Comparison of ENCODE assay signal across 12 mouse cellular contexts in the genomic region with DNA sequence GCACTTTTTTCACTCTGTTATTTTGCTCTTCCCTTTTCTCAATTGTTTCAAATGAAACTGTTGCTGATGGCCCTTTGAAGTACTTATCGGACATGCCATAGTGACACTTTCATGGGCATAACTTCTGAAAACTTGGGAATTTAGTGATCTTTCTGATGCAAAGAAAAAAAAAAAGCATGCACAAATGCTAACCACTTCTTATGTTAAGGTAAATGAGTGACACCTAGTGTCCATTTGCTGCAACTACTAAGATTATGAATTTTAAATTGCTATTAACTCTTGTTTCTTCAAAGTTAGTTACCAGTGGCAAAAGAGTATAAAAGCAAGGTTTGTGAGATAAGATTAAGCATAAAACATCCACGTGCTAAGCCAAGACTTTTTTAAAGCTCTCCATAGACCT. TPM values are rescaled to one million over a fixed set of nuclear protein-coding genes. Genes with fewer than 3 reads are reported as not detected.
DNase-seq lines count a peak whose midpoint lies in the region; ATAC-seq and TF ChIP-seq lines count a peak whose summit lies in the region.
"Had no signal": no experiment of that assay in that cellular context is flagged by ENCODE, and none has a peak within 500 bp of the region (broad histone marks: within the 10 kb centered on the region; RNA-seq: fewer than 3 reads in every experiment).

No protein-coding gene starts in this region.

- H3K4me1 ChIP-seq in embryonic facial prominence, embryonic 11.5 days (ENCODE audit: control insufficient read depth, insufficient read depth, low read length), result no peaks in the 10 kb centered on the region
- H3K4me1 ChIP-seq in embryonic facial prominence, embryonic 10.5 days, result no peaks in the 10 kb centered on the region
- H3K4me1 ChIP-seq in liver, adult 2 months (ENCODE audit: control insufficient read depth, insufficient read depth, low read length), result no peaks in the 10 kb centered on the region
- H3K4me1 ChIP-seq in liver, embryonic 11.5 days (replicated peaks; ENCODE audit: control insufficient read depth, insufficient read depth, low read length), result no peaks in the 10 kb centered on the region

- no peak overlapping the region for H3K9ac ChIP-seq in embryonic facial prominence, embryonic 11.5 days (replicated peaks; ENCODE audit: low read length)
- no peak overlapping the region for H3K9ac ChIP-seq in liver, adult 2 months (ENCODE audit: low read depth, low read length)
- no peak overlapping the region for H3K9ac ChIP-seq in liver, embryonic 11.5 days (ENCODE audit: low read depth, low read length)

- ATAC-seq in embryonic facial prominence, embryonic 11.5 days (replicated peaks; ENCODE audit: insufficient number of reproducible peaks, low FRiP score, low TSS enrichment, low read depth), result no peak
- ATAC-seq in liver, embryonic 11.5 days (replicated peaks; ENCODE audit: low FRiP score), result no peak

- H3K4me3 ChIP-seq in embryonic facial prominence, embryonic 11.5 days (ENCODE audit: low read depth, low read length), result no peak overlapping the region
- H3K4me3 ChIP-seq in embryonic facial prominence, embryonic 10.5 days, result no peak overlapping the region
- H3K4me3 ChIP-seq in liver, adult 2 months (ENCODE audit: insufficient read depth, low read depth, low read length), result no peak overlapping the region
- no peak overlapping the region for H3K4me3 ChIP-seq in liver, embryonic 11.5 days (ENCODE audit: low read depth, low read length)

- peak; percentile 22 for TF ChIP-seq CTCF in liver, adult 2 months (IDR thresholded peaks at IDR 0.05; ENCODE audit: low read depth, low read length)

- H3K36me3 ChIP-seq in embryonic facial prominence, embryonic 11.5 days (replicated peaks; ENCODE audit: control insufficient read depth, insufficient read depth, low read depth, low read length), result no peaks in the 10 kb centered on the region
- no peaks in the 10 kb centered on the region for H3K36me3 ChIP-seq in embryonic facial prominence, embryonic 10.5 days (replicated peaks)
- H3K36me3 ChIP-seq in liver, adult 2 months (ENCODE audit: control insufficient read depth, insufficient read depth, low read length), result no peaks in the 10 kb centered on the region
- H3K36me3 ChIP-seq in liver, embryonic 11.5 days (ENCODE audit: control insufficient read depth, insufficient read depth, low read length), result no peaks in the 10 kb centered on the region

- no peaks in the 10 kb centered on the region for H3K79me2 ChIP-seq in liver, adult 2 months (ENCODE audit: control insufficient read depth, insufficient read depth, low read length)

- peak; percentile 52 for DNase-seq in embryonic facial prominence, embryonic 11.5 days (ENCODE audit: low spot score)
- no peak for DNase-seq in embryonic facial prominence, embryonic 10.5 days (ENCODE audit: low spot score)
- DNase-seq in liver, adult 2 months (ENCODE audit: extremely low read depth, low read depth, low spot score), result peak; percentile 33
- DNase-seq in liver, embryonic 11.5 days (ENCODE audit: low spot score), result no peak
- peak; percentile 45 for DNase-seq in brain, adult 2 months (ENCODE audit: low read depth, low spot score)
- peak; percentile 27 for DNase-seq in mesoderm, embryonic 11.5 days (ENCODE audit: low read depth, low spot score)
- no peak for DNase-seq in adrenal gland, postnatal 25 days
- DNase-seq in testis, postnatal 10 days (ENCODE audit: low spot score), result no peak
- DNase-seq: cerebellum, adult 2 months; gastrocnemius, postnatal 10 days; thymus, adult 18-20 months had no signal

- 34% methylated on average over 2 of the region's 2 CpGs for WGBS in embryonic facial prominence, embryonic 11.5 days
- WGBS in embryonic facial prominence, embryonic 10.5 days, result 43% methylated on average over 2 of the region's 2 CpGs
- 29% methylated on average over 2 of the region's 2 CpGs for WGBS in liver, adult 2 months
- WGBS in liver, embryonic 11.5 days, result 27% methylated on average over 2 of the region's 2 CpGs

- no peak for TF ChIP-seq POLR2A in liver, adult 2 months (IDR thresholded peaks at IDR 0.05; ENCODE audit: extremely low read depth, insufficient read depth, low read length)

- no peaks in the 10 kb centered on the region for H3K27me3 ChIP-seq in embryonic facial prominence, embryonic 11.5 days (ENCODE audit: control insufficient read depth, insufficient read depth, low read length)
- H3K27me3 ChIP-seq in embryonic facial prominence, embryonic 10.5 days (replicated peaks; ENCODE audit: low read depth, poor library complexity, severe bottlenecking), result no peaks in the 10 kb centered on the region
- no peaks in the 10 kb centered on the region for H3K27me3 ChIP-seq in liver, adult 2 months (ENCODE audit: control insufficient read depth, insufficient read depth, low read length)
- no peaks in the 10 kb centered on the region for H3K27me3 ChIP-seq in liver, embryonic 11.5 days (replicated peaks; ENCODE audit: control insufficient read depth, insufficient read depth, low read length)

- H3K4me2 ChIP-seq in embryonic facial prominence, embryonic 11.5 days (ENCODE audit: low read depth, low read length), result no peak overlapping the region
- H3K4me2 ChIP-seq in liver, embryonic 11.5 days, result no peak overlapping the region

- H3K9me3 ChIP-seq in embryonic facial prominence, embryonic 11.5 days (replicated peaks; ENCODE audit: control insufficient read depth, low read length), result no peaks in the 10 kb centered on the region
- no peaks in the 10 kb centered on the region for H3K9me3 ChIP-seq in embryonic facial prominence, embryonic 10.5 days
- H3K9me3 ChIP-seq in liver, embryonic 11.5 days (ENCODE audit: control insufficient read depth, low read length), result no peaks in the 10 kb centered on the region

- no peak overlapping the region for H3K27ac ChIP-seq in embryonic facial prominence, embryonic 11.5 days (replicated peaks; ENCODE audit: low read depth, low read length)
- no peak overlapping the region for H3K27ac ChIP-seq in embryonic facial prominence, embryonic 10.5 days (replicated peaks)
- no peak overlapping the region for H3K27ac ChIP-seq in liver, adult 2 months (replicated peaks; ENCODE audit: insufficient read depth, low read depth, low read length)
- H3K27ac ChIP-seq in liver, embryonic 11.5 days (ENCODE audit: low read depth, low read length), result no peak overlapping the region

RNA-seq across cellular contexts. Expression of a gene that starts 24.4 kb away (rescaled TPM):
- polyA plus RNA-seq in embryonic facial prominence, embryonic 11.5 days (2014; fragmentation: Nextera tagmentation; extraction: Ambion mirVana), result not detected in 2 replicates
- not detected in 2 replicates for polyA plus RNA-seq in embryonic facial prominence, embryonic 10.5 days (2016; fragmentation: Nextera tagmentation; extraction: Ambion mirVana)
- total RNA-seq in liver, adult 2 months (2014; rRNA removed), result not detected in 2 replicates
- not detected in 2 replicates for polyA plus RNA-seq in liver, adult 2 months (2012; rRNA removed)
- polyA plus RNA-seq in liver, embryonic 11.5 days (2014; fragmentation: Nextera tagmentation; extraction: Ambion mirVana), result not detected in 2 replicates
- total RNA-seq in adrenal gland, postnatal 25 days (2021), result not detected in 2 replicates
- total RNA-seq: gastrocnemius, postnatal 10 days had no signal
- polyA plus RNA-seq: cerebellum, adult 2 months; lung, embryonic 16.5 days had no signal

RNA-seq across cellular contexts. Expression of a gene that starts 35.4 kb away (rescaled TPM):
- 2.1 and 2.2 TPM in 2 replicates for polyA plus RNA-seq in embryonic facial prominence, embryonic 11.5 days (2014; fragmentation: Nextera tagmentation; extraction: Ambion mirVana)
- 2.4 and 2.5 TPM in 2 replicates for polyA plus RNA-seq in embryonic facial prominence, embryonic 10.5 days (2016; fragmentation: Nextera tagmentation; extraction: Ambion mirVana)
- total RNA-seq in liver, adult 2 months (2014; rRNA removed), result 0.13 and 0.18 TPM in 2 replicates
- polyA plus RNA-seq in liver, adult 2 months (2012; rRNA removed), result 0.02 TPM in 1 of 2 replicates, not detected in the other
- 0.41 and 0.55 TPM in 2 replicates for polyA plus RNA-seq in liver, embryonic 11.5 days (2014; fragmentation: Nextera tagmentation; extraction: Ambion mirVana)
- total RNA-seq in adrenal gland, postnatal 25 days (2021), result 3.4 and 5.0 TPM in 2 replicates

RNA-seq across cellular contexts. Expression of a gene that starts 42.4 kb away (rescaled TPM):
- polyA plus RNA-seq in embryonic facial prominence, embryonic 11.5 days (2014; fragmentation: Nextera tagmentation; extraction: Ambion mirVana), result not detected in 2 replicates
- not detected in 2 replicates for polyA plus RNA-seq in embryonic facial prominence, embryonic 10.5 days (2016; fragmentation: Nextera tagmentation; extraction: Ambion mirVana)
- not detected in 2 replicates for total RNA-seq in liver, adult 2 months (2014; rRNA removed)
- not detected in 2 replicates for polyA plus RNA-seq in liver, adult 2 months (2012; rRNA removed)
- not detected in 2 replicates for polyA plus RNA-seq in liver, embryonic 11.5 days (2014; fragmentation: Nextera tagmentation; extraction: Ambion mirVana)
- total RNA-seq in adrenal gland, postnatal 25 days (2021), result not detected in 2 replicates
- total RNA-seq: gastrocnemius, postnatal 10 days had no signal
- polyA plus RNA-seq: cerebellum, adult 2 months; lung, embryonic 16.5 days had no signal

Comparison
In these comparisons a context has a peak if more than half of its experiments do, and no peak if none do; other contexts are left out.
1. DNase-seq: peak in embryonic facial prominence, embryonic 11.5 days (single experiment), liver, adult 2 months (single experiment), brain, adult 2 months (single experiment) and mesoderm, embryonic 11.5 days (single experiment); none in embryonic facial prominence, embryonic 10.5 days (single experiment), liver, embryonic 11.5 days (single experiment), adrenal gland, postnatal 25 days (single experiment) and testis, postnatal 10 days (single experiment).